Mouse (Mus musculus): ENCODE measurements around the gene Tpgs1. TPM values are rescaled to one million over a fixed set of nuclear protein-coding genes. Genes with fewer than 3 reads are reported as not detected.

Tpgs1 gene
- 65.6 and 67.3 TPM in 2 replicates for polyA plus RNA-seq (2014; fragmentation: Nextera tagmentation; extraction: Ambion mirVana)

GRCm38 (mm10) chr10:79668771-79669575 is at the start of gene Tpgs1:
Gene Tpgs1, plus strand, starts transcription at chr10:79669369.
- DNase-seq (ENCODE audit: low spot score) (peak; percentile 92), ATAC-seq (replicated peaks; ENCODE audit: insufficient number of reproducible peaks, low FRiP score, low TSS enrichment, low read depth) (0 out of 2 replicates have a peak, but pooled peaks have one; percentile 21)
- H3K9ac ChIP-seq (replicated peaks; ENCODE audit: low read length), result peak within 1 kb of the TSS; percentile 96
- no peaks in the 10 kb centered on the region; the same call in 1 of the 2 replicates for H3K36me3 ChIP-seq (replicated peaks; ENCODE audit: control insufficient read depth, insufficient read depth, low read depth, low read length)
- H3K4me3 ChIP-seq (ENCODE audit: low read depth, low read length), result peak within 1 kb of the TSS; percentile 97
- peaks cover 4% of the 10 kb centered on the region for H3K4me1 ChIP-seq (ENCODE audit: control insufficient read depth, insufficient read depth, low read length)
- no peaks in the 10 kb centered on the region for H3K9me3 ChIP-seq (replicated peaks; ENCODE audit: control insufficient read depth, low read length)
- H3K4me2 ChIP-seq (ENCODE audit: low read depth, low read length), result peak within 1 kb of the TSS; percentile 74
- no peaks in the 10 kb centered on the region for H3K27me3 ChIP-seq (ENCODE audit: control insufficient read depth, insufficient read depth, low read length)
- H3K27ac ChIP-seq (replicated peaks; ENCODE audit: low read depth, low read length), result peak within 1 kb of the TSS; percentile 93
- under 1% methylated on average over 45 of the region's 45 CpGs for WGBS

- no peak for ATAC-seq (replicated peaks; ENCODE audit: insufficient number of reproducible peaks, low FRiP score, low TSS enrichment, low read depth)
- Histone ChIP-seq H3K27me3 (ENCODE audit: control insufficient read depth, insufficient read depth, low read length) (no peaks in the 10 kb centered on the region), H3K27ac (replicated peaks; ENCODE audit: low read depth, low read length) (no peak overlapping the region)
These were observed 45.2 kb upstream of the Tpgs1 start for GRCm38 (mm10) chr10:79623950-79624349.

GRCm38 (mm10) chr10:79625398-79625797 is 43.8 kb upstream of the Tpgs1 start:
- H3K4me2 ChIP-seq (ENCODE audit: low read depth, low read length), result no peak overlapping the region
- no peak overlapping the region for H3K27ac ChIP-seq (replicated peaks; ENCODE audit: low read depth, low read length)
- no peak overlapping the region for H3K9ac ChIP-seq (replicated peaks; ENCODE audit: low read length)
- DNase-seq (ENCODE audit: low spot score), result no peak
- H3K4me1 ChIP-seq (ENCODE audit: control insufficient read depth, insufficient read depth, low read length), result no peaks in the 10 kb centered on the region
- no peaks in the 10 kb centered on the region for H3K27me3 ChIP-seq (ENCODE audit: control insufficient read depth, insufficient read depth, low read length)
- H3K9me3 ChIP-seq (replicated peaks; ENCODE audit: control insufficient read depth, low read length), result no peaks in the 10 kb centered on the region
- 75% methylated on average over 9 of the region's 9 CpGs for WGBS
- H3K4me3 ChIP-seq (ENCODE audit: low read depth, low read length), result no peak overlapping the region
- no peak for ATAC-seq (replicated peaks; ENCODE audit: insufficient number of reproducible peaks, low FRiP score, low TSS enrichment, low read depth)
- H3K36me3 ChIP-seq (replicated peaks; ENCODE audit: control insufficient read depth, insufficient read depth, low read depth, low read length), result no peaks in the 10 kb centered on the region

More at GRCm38 (mm10) chr10:79623950-79624349, 45.2 kb upstream of the Tpgs1 start:
- H3K36me3 ChIP-seq (replicated peaks; ENCODE audit: control insufficient read depth, insufficient read depth, low read depth, low read length), result no peaks in the 10 kb centered on the region
- H3K4me3 ChIP-seq (ENCODE audit: low read depth, low read length), result no peak overlapping the region
- H3K9ac ChIP-seq (replicated peaks; ENCODE audit: low read length), result no peak overlapping the region
- no peaks in the 10 kb centered on the region for H3K4me1 ChIP-seq (ENCODE audit: control insufficient read depth, insufficient read depth, low read length)
- no peak overlapping the region for H3K4me2 ChIP-seq (ENCODE audit: low read depth, low read length)
- WGBS, result 74% methylated on average over 12 of the region's 12 CpGs
- no peak for DNase-seq (ENCODE audit: low spot score)
- no peaks in the 10 kb centered on the region for H3K9me3 ChIP-seq (replicated peaks; ENCODE audit: control insufficient read depth, low read length)

- DNase-seq (ENCODE audit: low spot score) (no peak), ATAC-seq (replicated peaks; ENCODE audit: insufficient number of reproducible peaks, low FRiP score, low TSS enrichment, low read depth) (no peak)
- Histone ChIP-seq H3K27me3 (ENCODE audit: control insufficient read depth, insufficient read depth, low read length) (no peaks in the 10 kb centered on the region), H3K4me2 (ENCODE audit: low read depth, low read length) (no peak overlapping the region), H3K36me3 (replicated peaks; ENCODE audit: control insufficient read depth, insufficient read depth, low read depth, low read length) (no peaks in the 10 kb centered on the region), H3K9ac (replicated peaks; ENCODE audit: low read length) (no peak overlapping the region), H3K9me3 (replicated peaks; ENCODE audit: control insufficient read depth, low read length) (no peaks in the 10 kb centered on the region), H3K4me3 (ENCODE audit: low read depth, low read length) (no peak overlapping the region), H3K27ac (replicated peaks; ENCODE audit: low read depth, low read length) (no peak overlapping the region), H3K4me1 (ENCODE audit: control insufficient read depth, insufficient read depth, low read length) (no peaks in the 10 kb centered on the region)
- WGBS, result 88% methylated on average over 10 of the region's 10 CpGs
These were observed 43.0 kb upstream of the Tpgs1 start for GRCm38 (mm10) chr10:79626156-79626555.

GRCm38 (mm10) chr10:79628377-79628776 is 40.8 kb upstream of the Tpgs1 start:
- H3K36me3 ChIP-seq (replicated peaks; ENCODE audit: control insufficient read depth, insufficient read depth, low read depth, low read length), result no peaks in the 10 kb centered on the region
- DNase-seq (ENCODE audit: low spot score), result no peak

GRCm38 (mm10) chr10:79631432-79631831 is 37.7 kb upstream of the Tpgs1 start:
- Histone ChIP-seq H3K4me1 (ENCODE audit: control insufficient read depth, insufficient read depth, low read length) (no peaks in the 10 kb centered on the region), H3K27me3 (ENCODE audit: control insufficient read depth, insufficient read depth, low read length) (no peaks in the 10 kb centered on the region), H3K4me3 (ENCODE audit: low read depth, low read length) (no peak overlapping the region), H3K36me3 (replicated peaks; ENCODE audit: control insufficient read depth, insufficient read depth, low read depth, low read length) (no peaks in the 10 kb centered on the region), H3K27ac (replicated peaks; ENCODE audit: low read depth, low read length) (no peak overlapping the region), H3K9ac (replicated peaks; ENCODE audit: low read length) (no peak overlapping the region), H3K9me3 (replicated peaks; ENCODE audit: control insufficient read depth, low read length) (no peaks in the 10 kb centered on the region), H3K4me2 (ENCODE audit: low read depth, low read length) (no peak overlapping the region)
- 81% methylated on average over 4 of the region's 4 CpGs for WGBS
- ATAC-seq (replicated peaks; ENCODE audit: insufficient number of reproducible peaks, low FRiP score, low TSS enrichment, low read depth) (no peak), DNase-seq (ENCODE audit: low spot score) (no peak)

More at GRCm38 (mm10) chr10:79628377-79628776, 40.8 kb upstream of the Tpgs1 start:
- H3K9me3 ChIP-seq (replicated peaks; ENCODE audit: control insufficient read depth, low read length), result no peaks in the 10 kb centered on the region
- H3K4me3 ChIP-seq (ENCODE audit: low read depth, low read length), result no peak overlapping the region
- H3K4me2 ChIP-seq (ENCODE audit: low read depth, low read length), result no peak overlapping the region
- no peak for ATAC-seq (replicated peaks; ENCODE audit: insufficient number of reproducible peaks, low FRiP score, low TSS enrichment, low read depth)
- 85% methylated on average over 5 of the region's 5 CpGs for WGBS
- no peaks in the 10 kb centered on the region for H3K27me3 ChIP-seq (ENCODE audit: control insufficient read depth, insufficient read depth, low read length)
- no peaks in the 10 kb centered on the region for H3K4me1 ChIP-seq (ENCODE audit: control insufficient read depth, insufficient read depth, low read length)
- H3K27ac ChIP-seq (replicated peaks; ENCODE audit: low read depth, low read length), result no peak overlapping the region
- no peak overlapping the region for H3K9ac ChIP-seq (replicated peaks; ENCODE audit: low read length)

GRCm38 (mm10) chr10:79633006-79633777 is 36.0 kb upstream of the Tpgs1 start:
- DNase-seq (ENCODE audit: low spot score) (no peak), ATAC-seq (replicated peaks; ENCODE audit: insufficient number of reproducible peaks, low FRiP score, low TSS enrichment, low read depth) (no peak)
- Histone ChIP-seq H3K9ac (replicated peaks; ENCODE audit: low read length) (no peak overlapping the region), H3K4me3 (ENCODE audit: low read depth, low read length) (no peak overlapping the region), H3K9me3 (replicated peaks; ENCODE audit: control insufficient read depth, low read length) (no peaks in the 10 kb centered on the region), H3K27ac (replicated peaks; ENCODE audit: low read depth, low read length) (no peak overlapping the region), H3K4me2 (ENCODE audit: low read depth, low read length) (no peak overlapping the region), H3K4me1 (ENCODE audit: control insufficient read depth, insufficient read depth, low read length) (no peaks in the 10 kb centered on the region; the same call in 1 of the 2 replicates), H3K27me3 (ENCODE audit: control insufficient read depth, insufficient read depth, low read length) (no peaks in the 10 kb centered on the region), H3K36me3 (replicated peaks; ENCODE audit: control insufficient read depth, insufficient read depth, low read depth, low read length) (no peaks in the 10 kb centered on the region)
- WGBS, result 79% methylated on average over 17 of the region's 17 CpGs

- 80% methylated on average over 8 of the region's 8 CpGs for WGBS
- H3K9ac ChIP-seq (replicated peaks; ENCODE audit: low read length), result no peak overlapping the region
- H3K4me2 ChIP-seq (ENCODE audit: low read depth, low read length), result no peak overlapping the region
- no peaks in the 10 kb centered on the region for H3K9me3 ChIP-seq (replicated peaks; ENCODE audit: control insufficient read depth, low read length)
- H3K27ac ChIP-seq (replicated peaks; ENCODE audit: low read depth, low read length), result no peak overlapping the region
- no peak for ATAC-seq (replicated peaks; ENCODE audit: insufficient number of reproducible peaks, low FRiP score, low TSS enrichment, low read depth)
- H3K4me1 ChIP-seq (ENCODE audit: control insufficient read depth, insufficient read depth, low read length), result no peaks in the 10 kb centered on the region; the same call in 1 of the 2 replicates
- H3K36me3 ChIP-seq (replicated peaks; ENCODE audit: control insufficient read depth, insufficient read depth, low read depth, low read length), result no peaks in the 10 kb centered on the region
- no peaks in the 10 kb centered on the region; the same call in 1 of the 2 replicates for H3K27me3 ChIP-seq (ENCODE audit: control insufficient read depth, insufficient read depth, low read length)
- DNase-seq (ENCODE audit: low spot score), result no peak
- no peak overlapping the region for H3K4me3 ChIP-seq (ENCODE audit: low read depth, low read length)
These were observed 32.9 kb upstream of the Tpgs1 start for GRCm38 (mm10) chr10:79636287-79636686.

Measured in embryonic facial prominence, embryonic 11.5 days (tissue).